Mouse (Mus musculus) layer of hippocampus, postnatal 10 days (tissue): ENCODE measurements at regions not wholly inside any gene's neighbourhood (a gene's known extent, or its start where the extent isn't known, plus 50 kb on each side); places are given as distances from the start of the nearest gene placed in this dataset.

ENCODE experiments used
- microRNA-seq, 2 experiments: library from miRNA; unstranded; fragments of <30 nt; microRNA quantifications; one replicate each; pipeline ENCODE4 v1.2.0; 2021

Small RNA genes lying in the stretch of these regions (microRNA-seq; reads per million reads assigned to microRNA genes)
- gene Gm25748: 0 reads per million in 2 experiments
